Mouse (Mus musculus) lung, postnatal 10 days (tissue): Measurements from ENCODE around the gene Hoxb8.

Source experiments
- DNase-seq: peaks from one replicate; pipeline ENCODE4 v3.0.0; 2021

The Hoxb8 gene

DNA sequence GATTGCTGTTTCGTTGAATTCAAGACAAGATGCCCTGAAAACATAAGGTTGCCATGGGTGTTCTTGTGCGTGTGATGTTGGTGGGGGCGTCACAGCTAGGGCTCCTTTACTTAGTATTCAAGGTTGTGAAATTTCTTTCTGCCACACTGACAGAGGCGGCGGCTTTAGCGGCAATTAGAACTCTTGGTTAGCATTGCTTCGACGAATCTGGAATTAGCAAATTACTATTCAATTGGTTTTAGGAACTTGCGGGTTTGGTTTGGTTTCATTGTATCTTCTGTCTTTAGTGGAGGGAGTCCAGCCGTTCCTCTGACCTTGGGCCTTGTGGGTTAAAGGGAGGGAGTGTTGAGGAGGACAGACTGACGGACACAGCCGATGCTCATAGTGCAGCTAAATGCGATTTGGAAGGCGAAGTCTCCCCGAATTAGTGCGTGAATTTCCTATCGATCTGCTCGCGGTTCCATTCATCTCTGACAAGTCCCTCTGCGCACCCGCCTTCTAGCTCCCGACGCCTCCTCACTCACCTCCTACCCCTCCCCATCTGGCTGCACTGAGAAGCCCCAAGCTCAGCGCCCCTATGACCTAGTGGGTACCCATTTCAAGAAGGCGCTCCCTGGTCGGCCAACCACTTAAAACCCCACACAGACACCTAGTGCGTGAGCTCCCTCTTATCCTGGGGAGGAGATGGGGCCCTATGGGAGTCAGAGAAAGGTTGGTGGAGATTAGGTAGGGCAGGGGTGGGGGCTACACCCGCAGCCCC lies 36.1 kb downstream of the Hoxb8 start, which contains the start of gene Hoxb4:
Gene Hoxb4 (plus strand): TSS at position 660 of the 760 bp plus-strand sequence.
- no peak for DNase-seq

DNA sequence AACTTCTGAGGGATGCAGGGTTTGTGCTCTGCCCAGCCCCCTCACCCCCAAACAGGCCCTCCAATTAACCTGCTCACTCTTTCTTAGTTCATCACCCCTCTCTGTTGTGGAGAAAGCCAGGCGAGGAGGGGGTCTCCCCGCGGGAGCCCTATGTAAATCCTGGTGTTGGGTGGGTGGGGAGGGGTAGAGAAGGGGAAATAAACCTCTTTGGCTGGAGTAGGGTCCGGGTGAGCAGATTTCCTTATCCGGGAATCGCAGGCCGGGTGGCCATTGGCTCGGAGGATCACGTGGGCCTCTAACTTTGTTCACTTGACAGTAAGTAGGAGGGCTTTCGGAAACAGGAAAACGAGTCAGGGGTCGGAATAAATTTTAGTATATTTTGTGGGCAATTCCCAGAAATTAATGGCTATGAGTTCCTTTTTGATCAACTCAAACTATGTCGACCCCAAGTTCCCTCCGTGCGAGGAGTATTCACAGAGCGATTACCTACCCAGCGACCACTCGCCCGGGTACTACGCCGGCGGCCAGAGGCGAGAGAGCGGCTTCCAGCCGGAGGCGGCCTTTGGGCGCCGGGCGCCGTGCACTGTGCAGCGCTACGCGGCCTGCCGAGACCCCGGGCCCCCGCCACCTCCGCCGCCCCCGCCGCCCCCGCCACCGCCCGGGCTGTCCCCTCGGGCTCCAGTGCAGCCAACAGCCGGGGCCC lies 36.8 kb downstream of the Hoxb8 start:
- DNase-seq = peak; percentile 90

DNA sequence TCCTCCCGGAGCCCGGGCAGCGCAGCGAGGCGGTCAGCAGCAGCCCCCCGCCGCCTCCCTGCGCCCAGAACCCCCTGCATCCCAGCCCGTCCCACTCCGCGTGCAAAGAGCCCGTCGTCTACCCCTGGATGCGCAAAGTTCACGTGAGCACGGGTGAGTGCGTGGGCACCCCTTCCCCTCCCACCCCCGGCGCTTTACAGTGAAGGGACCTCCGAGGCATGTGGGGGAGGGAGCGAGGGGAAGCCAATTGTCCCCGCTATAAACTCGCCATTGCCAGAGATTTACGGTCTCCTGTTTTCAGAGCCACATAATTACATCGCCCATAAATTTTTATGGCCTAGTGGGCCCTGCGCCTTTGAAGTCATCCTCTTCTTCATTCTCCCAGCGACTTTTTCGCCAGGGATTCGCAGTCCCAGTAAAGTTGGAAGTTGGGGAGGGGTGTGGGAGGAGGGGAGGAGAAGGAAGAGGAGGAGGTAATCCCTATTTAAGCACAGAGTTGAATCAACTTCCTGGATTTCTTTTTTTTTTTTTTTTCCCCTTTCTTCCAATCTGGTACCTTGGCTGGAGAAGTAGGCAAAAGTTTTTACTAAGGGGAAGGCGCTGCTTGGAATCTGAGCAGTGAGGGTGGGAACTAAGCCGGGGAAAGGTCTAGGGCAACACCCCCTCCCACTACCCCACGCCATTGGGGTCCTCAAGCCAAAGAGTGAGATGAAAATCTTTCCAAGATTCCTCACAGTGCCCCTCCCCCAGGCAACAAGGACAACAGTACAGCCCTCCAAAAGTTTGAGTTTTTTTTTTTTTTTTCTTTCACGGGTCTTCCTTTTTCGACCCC lies 37.6 kb downstream of the Hoxb8 start:
- DNase-seq = peak; percentile 74

DNA sequence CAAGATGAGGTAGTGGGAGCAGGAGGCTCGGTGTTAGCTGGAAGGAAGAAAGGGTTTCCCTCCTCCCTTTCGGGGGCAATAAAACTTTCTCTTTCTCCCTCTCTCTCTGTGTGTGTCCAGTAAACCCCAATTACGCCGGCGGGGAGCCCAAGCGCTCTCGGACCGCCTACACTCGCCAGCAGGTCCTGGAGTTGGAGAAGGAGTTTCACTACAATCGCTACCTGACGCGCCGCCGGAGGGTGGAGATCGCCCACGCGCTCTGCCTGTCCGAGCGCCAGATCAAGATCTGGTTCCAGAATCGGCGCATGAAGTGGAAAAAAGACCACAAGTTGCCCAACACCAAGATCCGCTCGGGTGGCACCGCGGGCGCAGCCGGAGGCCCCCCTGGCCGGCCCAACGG lies 38.2 kb downstream of the Hoxb8 start:
- peak; percentile 70 for DNase-seq

DNA sequence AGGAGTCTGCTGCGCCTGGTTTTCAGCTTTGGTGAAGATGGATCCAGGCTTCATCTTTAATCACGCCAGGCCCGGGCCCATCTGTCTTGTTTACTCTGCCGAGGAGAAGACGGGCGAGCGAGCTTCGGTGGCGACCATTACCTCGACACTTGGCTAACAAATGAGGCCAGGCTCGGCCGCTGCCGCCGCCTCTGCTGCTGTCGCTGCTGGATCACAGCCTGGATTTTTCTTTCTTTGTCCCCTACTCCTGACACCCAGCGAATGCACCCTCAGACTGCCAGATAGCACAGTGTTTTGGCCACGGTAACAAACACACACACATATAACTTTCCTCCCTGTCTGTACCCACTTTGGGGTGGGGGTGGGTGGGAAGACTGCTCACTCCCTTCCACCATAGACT lies 39.0 kb downstream of the Hoxb8 start:
- peak; percentile 72 for DNase-seq

DNA sequence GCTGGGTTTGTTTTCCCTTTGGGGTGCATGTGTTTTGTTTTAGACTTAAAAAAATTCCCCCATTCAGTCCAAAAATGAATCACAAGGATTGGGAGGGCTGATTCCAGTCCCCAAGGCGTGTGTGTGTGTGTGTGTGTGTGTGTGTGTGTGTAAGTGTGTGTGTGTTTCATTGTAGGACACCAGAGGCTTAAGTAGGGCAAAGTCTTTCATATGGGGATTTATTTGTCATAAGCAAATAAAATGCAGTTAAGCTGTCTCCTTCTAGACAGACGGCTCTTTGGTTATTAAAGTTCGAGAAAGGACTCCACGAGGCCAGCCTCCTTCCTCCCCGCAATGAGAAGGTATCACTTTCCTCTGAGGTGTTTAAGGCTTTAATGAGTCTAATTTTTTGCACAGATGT lies 40.1 kb downstream of the Hoxb8 start:
- no peak for DNase-seq

DNA sequence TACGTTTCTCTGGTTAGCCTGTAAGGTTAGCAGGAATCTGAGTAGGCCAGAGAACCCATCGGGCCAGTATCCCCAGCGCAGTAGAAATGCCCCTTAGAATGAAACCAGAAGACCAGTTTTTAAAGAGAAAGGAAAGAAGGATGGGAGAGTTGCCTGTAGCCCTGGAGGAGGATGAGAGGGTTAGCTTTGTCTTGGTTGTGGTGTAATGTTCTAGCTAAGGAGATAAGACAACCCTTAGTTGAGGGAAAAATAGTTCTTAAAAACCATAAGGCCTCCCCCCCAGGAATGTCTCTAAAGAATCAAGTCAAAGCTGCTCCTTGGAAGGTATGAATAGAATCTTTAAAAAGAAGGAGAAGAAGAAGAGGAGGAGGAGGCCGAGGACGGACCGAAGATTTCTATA lies 41.0 kb downstream of the Hoxb8 start:
- DNase-seq = no peak

DNA sequence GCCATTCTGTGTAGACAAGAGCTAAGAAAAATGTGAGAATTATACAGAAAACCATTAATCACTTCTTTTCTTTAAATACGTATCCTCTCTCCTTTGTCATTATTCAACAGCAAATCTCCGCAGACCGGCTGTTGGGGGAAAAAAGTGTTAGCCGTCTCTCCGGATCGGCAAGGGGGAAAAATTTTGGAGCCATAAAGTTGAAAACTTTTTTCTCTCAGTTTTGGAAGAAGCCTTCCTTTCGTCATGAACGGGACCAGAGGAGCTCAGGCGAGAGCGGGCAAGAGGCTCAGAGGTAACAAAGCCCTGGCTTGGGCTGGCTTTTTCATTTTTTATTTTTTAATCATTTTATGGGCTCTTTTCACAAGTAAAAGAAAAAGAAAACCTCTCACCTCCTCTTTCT lies 41.4 kb downstream of the Hoxb8 start, which contains the start of gene Hoxb3:
Gene Hoxb3 (plus strand): TSS at position 173 of the 400 bp plus-strand sequence.
- DNase-seq = no peak

DNA sequence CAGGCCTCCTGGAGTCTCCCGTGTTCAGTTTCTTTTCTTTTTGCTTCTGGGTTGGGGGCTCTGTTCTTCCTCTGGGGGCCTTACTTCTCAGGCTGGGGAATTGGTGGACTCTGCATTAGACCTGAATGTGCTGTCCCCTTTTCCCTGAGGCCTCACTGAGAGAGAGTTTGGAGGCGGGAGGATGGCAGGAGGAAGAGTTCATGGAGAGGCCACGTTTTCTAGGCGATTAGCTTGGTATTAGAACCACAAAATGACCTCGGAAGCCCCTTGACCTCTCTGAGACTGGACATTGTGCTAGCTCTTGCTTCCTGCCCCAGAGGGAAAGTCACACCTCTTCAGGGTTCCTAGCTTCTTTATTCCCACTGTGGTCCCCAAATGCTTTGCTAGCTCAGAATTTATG lies 42.4 kb downstream of the Hoxb8 start:
- no peak for DNase-seq

DNA sequence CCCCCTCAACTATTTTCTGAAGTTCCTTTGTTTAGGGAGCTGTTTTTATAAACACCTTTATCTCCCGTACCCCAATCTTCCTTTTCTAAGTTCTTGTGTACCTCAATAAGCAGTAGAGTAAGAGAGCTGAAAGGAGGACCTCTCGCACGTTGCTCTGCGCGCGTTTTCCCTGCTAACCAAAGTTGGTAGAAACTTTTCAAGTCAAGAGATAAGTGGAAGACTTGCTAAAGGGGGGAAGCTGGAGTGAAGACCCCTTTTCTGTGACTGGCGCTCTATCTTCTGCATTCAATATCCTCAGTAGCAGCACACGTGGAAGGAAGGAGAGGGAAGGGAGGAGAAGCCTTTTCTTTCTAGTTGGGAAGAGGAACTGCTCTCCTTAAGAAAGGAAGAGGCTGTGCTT lies 43.3 kb downstream of the Hoxb8 start:
- no peak for DNase-seq

DNA sequence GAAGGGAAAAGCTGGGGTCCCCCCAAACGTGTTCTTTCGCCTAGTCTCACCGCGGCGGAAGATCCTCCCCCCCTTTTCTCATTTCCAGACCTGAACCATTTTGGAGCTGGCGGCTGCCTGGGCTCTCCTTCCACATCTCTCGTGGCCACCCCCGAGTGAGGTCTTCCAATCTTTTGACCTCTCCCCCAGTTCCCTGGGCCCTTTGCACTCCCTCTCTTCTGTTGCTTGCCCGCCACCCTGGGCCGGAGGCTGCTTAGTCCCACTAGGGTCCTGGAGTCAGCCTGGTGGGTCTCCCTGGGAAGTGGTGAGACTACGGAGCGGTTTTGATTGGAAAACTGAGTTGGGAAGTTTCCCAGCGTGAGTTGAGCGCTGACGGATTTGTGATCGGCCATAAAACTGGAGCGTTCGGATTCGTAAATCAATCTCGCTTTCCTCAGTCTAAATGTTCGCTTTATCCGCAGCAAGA lies 44.1 kb downstream of the Hoxb8 start:
- no peak for DNase-seq

DNA sequence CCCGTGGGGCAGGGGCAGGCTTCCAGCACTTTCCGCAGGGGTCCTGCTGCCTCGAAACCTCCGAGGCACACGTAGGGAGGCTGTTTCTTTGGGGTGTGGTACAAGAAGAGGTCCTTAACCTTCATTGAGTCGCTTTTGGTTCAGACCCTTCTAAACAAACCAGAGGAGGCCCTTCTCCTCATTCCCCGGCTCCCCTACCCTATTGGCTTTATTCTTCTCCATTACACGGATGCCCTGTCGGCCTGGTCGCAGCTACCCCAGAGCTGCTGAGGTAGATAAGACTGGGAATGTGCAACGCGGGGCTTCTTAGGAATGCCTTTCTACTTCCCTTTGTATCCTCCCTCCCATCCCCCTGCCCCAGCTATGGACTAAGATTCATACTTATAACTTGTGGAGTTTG lies 45.0 kb downstream of the Hoxb8 start:
- DNase-seq = no peak

DNA sequence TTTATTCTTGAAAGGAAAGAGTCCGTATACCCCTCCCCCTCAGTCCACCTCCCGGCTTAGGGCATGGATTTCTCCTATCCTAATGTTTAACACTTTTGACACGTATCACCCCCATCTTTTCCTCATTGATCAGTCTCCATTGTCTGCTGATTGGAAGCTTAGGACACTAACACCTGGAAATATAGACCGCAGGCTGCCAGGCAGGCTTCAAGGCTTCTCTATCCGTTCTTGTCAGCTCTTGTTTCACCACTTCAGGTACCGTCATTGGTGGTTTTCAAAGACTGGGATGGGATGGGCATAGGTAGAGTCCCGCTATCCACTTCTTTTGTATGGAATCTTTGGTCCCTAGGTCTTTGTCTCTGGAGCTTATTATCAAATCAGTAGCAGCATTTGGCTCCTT lies 45.4 kb downstream of the Hoxb8 start:
- DNase-seq = no peak

DNA sequence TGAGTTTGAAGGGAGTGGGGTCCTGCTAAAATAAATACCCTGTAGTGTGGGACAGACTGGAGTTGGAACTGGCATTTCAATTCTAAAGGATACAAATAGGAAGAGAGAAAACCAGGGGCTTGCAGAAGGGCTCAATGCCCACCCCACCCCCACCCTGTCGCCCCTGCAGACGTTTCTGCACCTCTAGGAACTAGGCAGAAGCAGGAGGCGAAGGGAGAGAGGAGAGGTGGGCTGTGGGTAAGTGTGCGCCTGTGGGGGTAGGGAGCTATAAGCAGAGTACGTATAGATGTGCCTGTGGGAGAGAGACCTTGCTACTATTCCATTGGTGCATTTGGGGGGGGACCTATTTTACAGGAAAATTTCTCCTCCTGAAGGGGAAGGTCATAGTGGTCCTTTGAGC lies 46.0 kb downstream of the Hoxb8 start:
- no peak for DNase-seq

DNA sequence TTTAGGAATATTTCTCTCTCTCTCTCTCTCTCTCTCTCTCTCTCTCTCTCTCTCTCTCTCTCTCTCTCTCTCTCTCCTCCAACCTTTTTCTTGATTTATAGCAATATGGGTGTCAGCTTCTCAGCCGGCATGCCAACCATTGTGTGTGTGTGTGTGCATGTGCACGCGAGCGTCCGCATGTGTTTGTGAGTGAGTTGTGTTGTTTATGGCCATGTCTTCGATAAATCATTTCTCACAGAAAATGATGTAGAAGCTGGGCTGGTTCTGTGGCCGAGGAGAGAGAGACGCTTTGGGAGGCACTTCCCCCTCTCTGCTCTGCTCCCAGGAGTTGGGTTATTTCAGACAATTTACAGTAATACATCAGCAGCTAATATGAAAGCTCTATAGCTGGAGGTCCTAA lies 46.9 kb downstream of the Hoxb8 start:
- DNase-seq = no peak

DNA sequence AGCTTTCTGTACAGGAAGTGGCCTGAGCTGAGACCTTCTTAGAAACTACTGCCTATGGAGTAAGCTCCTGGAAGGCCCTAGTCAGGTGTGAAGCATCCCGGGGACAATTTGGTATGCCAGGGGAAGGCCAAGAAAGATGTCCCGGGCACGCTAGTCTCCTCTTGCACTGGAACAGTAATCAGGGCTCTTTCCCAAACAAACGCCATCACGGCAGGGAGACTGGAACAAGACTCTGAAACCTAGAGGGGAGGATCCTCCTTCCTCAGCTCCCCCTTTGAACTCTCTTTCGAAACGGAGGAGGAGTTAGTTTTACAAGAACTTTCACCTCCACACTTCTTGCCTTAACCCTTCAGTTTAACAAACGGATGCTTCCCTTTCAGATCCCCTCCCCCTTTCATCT lies 50.4 kb downstream of the Hoxb8 start:
- no peak for DNase-seq

DNA sequence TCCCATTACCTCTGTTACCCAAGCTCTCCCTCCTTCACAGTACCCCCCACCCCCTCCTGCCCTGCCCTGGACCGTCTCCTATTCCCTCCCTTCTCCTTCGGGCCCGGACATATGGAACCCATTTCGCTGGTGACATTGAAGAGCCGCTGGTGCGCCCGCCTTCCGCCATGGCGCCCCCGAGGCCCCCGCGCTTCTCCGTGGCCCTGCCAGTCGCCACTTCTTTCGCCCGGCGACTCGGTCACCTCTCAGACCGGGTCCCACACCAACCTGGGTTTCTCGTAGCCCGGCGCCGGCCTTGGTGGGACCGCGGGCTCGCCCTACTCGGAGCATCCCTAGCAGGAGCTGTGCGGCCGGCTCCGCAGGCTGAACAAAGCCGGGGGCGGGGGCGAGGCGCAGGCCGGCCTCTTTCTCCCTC lies 50.9 kb downstream of the Hoxb8 start:
- no peak for DNase-seq

DNA sequence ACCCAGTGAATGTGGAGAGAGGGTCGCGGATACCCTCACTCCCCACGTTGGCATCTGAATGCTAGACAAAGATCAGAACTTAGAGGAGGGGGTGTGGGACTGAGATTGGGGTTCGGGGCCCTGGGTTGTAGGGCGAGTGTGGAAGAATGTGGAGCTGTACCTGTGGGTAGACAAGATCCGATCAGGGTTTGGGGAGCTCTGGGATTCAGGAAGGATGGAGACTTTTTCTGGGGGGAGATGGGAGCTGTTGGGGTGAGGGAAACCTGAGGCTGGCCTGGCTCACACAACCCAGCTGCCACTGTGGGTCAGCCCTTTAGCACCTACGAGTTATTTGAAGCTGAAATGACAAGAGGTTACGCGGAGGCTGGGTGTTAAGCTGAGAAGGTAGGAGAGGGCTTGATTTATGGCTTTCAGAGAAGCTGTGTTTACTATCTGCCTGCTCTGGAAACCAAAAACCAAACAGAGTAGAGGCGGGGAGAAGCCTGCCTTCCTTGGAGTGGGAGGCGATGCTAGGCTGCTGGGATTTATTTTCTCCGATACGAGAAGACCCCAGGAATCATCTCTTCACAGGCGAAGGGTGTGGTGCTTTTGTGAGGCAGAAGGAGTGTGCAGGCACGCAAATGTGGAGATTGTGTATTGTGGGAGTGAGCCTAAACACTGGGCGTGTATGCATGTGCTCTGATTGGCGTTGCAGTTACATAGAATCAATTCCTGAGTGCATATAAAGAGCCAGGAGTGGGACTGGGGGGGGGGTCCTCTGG lies 51.7 kb downstream of the Hoxb8 start:
- DNase-seq = no peak

DNA sequence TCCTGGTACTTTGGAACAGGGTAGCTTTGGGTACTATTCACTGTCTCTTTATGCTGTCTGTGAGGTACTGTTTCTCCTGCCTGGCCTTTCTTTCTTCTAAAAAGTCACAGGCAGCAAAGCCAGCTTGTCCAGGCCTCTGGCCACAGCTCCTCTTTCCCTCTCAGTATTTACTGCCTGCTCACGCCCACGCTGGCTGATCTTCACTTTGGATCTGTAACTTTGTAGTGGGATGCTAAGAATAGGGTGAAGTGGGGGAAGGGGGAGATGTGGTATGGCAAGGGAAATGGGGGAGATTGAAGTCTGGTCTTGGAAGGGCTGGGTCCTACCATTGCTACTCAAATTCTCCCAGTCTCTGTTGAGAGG lies 52.3 kb downstream of the Hoxb8 start:
- no peak for DNase-seq
